Mouse (Mus musculus): Measurements from ENCODE around the gene Ncapd2. TPM values are rescaled to one million over a fixed set of nuclear protein-coding genes. Genes with fewer than 3 reads are reported as not detected.

Gene Ncapd2
- polyA plus RNA-seq (2015; fragmentation: Nextera tagmentation; extraction: Ambion mirVana) = 123 and 135 TPM in 2 replicates

DNA sequence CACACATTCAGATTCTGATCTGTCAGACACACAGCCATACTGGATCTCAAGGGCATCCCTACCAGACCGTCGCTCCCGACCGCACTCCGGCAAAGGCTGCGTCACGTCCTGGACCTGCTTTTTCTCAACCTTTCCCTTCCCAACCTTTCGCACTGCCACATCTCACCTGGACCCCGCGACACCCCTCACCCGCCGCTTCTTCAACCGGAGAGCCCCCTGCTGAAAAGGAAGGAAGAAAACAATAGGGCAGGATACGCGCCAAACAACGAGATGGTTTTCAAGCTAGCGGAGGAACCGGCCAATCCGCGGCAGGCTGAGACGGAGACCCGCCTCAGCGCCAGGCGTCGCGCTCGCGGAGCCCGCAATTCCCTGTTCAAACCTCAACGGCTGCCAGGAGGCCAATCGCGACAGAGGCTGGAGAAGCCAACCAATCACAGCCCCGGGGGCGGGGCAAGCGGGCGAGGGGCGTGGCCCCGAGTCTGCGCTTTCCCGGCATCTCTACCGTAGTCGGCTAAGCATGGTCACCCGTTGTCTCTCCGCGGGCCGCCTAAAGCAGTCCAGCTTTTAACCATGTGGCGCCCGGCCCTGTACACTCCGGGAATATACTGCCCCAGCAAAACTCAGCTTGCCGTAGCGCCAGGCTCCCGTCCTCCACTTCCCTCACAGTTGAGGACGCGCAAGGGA is at the start of gene Ncapd2, which contains the start of gene Mrpl51:
Gene Ncapd2 (minus strand): TSS at position 370 of the 684 bp plus-strand sequence.
Gene Mrpl51 (plus strand): TSS at position 470 of the 684 bp plus-strand sequence.
- Histone ChIP-seq H3K4me2 (ENCODE audit: low read depth, low read length) (peak within 1 kb of the TSS; percentile 82), H3K27ac (ENCODE audit: low read length) (peak within 1 kb of the TSS; percentile 100), H3K4me3 (ENCODE audit: low read length) (peak within 1 kb of the TSS; percentile 74), H3K4me1 (replicated peaks; ENCODE audit: control insufficient read depth, insufficient read depth, low read length) (peaks cover 17% of the 10 kb centered on the region), H3K9me3 (ENCODE audit: control insufficient read depth, low read length) (no peaks in the 10 kb centered on the region), H3K27me3 (ENCODE audit: control insufficient read depth, insufficient read depth, low read depth, low read length) (no peaks in the 10 kb centered on the region), H3K9ac (ENCODE audit: low read length) (peak within 1 kb of the TSS; percentile 81), H3K36me3 (ENCODE audit: control insufficient read depth, insufficient read depth, low read length) (peaks cover 17% of the 10 kb centered on the region)
- under 1% methylated on average over 54 of the region's 54 CpGs for WGBS
- peak; percentile 97 for ATAC-seq (ENCODE audit: low read depth)

DNA sequence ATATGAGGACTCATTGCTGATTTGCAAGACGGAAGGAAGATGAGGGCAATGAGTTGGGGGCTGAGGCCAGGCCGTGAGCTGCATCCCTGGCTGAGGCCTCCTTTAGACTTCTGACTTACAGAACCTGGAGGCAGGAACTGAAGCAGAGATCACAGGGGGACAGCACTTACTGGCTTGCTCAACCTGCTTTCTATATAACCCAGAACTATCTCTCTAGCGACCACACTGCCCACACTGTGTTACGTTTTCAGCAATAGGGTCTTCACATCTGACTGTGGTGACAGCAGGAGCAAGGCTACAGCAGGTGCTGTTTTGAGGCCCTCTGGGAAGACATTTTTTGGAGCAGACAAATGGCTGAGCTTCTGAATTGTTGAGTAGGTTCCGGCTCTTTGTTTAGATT is 49.1 kb upstream of the Ncapd2 start:
- no peaks in the 10 kb centered on the region for H3K36me3 ChIP-seq (ENCODE audit: control insufficient read depth, insufficient read depth, low read length)
- WGBS = 68% methylated on average over 5 of the region's 5 CpGs
- no peak overlapping the region for H3K4me3 ChIP-seq (ENCODE audit: low read length)
- H3K9me3 ChIP-seq (ENCODE audit: control insufficient read depth, low read length) = no peaks in the 10 kb centered on the region
- no peaks in the 10 kb centered on the region for H3K27me3 ChIP-seq (ENCODE audit: control insufficient read depth, insufficient read depth, low read depth, low read length)
- H3K27ac ChIP-seq (ENCODE audit: low read length) = no peak overlapping the region
- no peak overlapping the region for H3K4me2 ChIP-seq (ENCODE audit: low read depth, low read length)
- H3K9ac ChIP-seq (ENCODE audit: low read length) = no peak overlapping the region
- no peak for ATAC-seq (ENCODE audit: low read depth)
- no peaks in the 10 kb centered on the region; the same call in 1 of the 2 replicates for H3K4me1 ChIP-seq (replicated peaks; ENCODE audit: control insufficient read depth, insufficient read depth, low read length)

DNA sequence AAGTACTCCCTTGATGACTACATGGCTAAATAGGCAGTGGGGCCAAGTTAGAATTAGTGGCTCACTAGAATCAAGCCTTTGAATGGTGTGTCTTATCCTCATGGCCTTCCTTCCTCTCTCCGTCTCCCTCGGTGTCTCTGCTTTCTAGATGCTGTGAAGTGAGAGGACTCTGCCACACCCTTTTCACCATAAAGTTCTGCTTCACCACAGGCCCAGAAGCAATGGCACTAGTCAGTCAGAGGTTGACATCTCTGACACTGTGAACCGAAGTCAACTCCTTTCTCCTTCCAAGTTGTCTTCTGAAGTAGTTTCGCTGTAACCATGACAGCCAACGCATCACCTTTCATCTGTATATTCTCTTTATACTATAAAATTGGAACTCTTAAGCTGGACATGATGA is 48.0 kb upstream of the Ncapd2 start:
- H3K4me3 ChIP-seq (ENCODE audit: low read length) = no peak overlapping the region
- no peaks in the 10 kb centered on the region for H3K9me3 ChIP-seq (ENCODE audit: control insufficient read depth, low read length)
- peaks cover 2% of the 10 kb centered on the region; the same call in 1 of the 2 replicates for H3K4me1 ChIP-seq (replicated peaks; ENCODE audit: control insufficient read depth, insufficient read depth, low read length)
- 89% methylated on average over 5 of the region's 5 CpGs for WGBS
- H3K27ac ChIP-seq (ENCODE audit: low read length) = no peak overlapping the region
- no peak for ATAC-seq (ENCODE audit: low read depth)
- no peak overlapping the region for H3K9ac ChIP-seq (ENCODE audit: low read length)
- H3K36me3 ChIP-seq (ENCODE audit: control insufficient read depth, insufficient read depth, low read length) = no peaks in the 10 kb centered on the region
- H3K4me2 ChIP-seq (ENCODE audit: low read depth, low read length) = no peak overlapping the region
- H3K27me3 ChIP-seq (ENCODE audit: control insufficient read depth, insufficient read depth, low read depth, low read length) = no peaks in the 10 kb centered on the region

DNA sequence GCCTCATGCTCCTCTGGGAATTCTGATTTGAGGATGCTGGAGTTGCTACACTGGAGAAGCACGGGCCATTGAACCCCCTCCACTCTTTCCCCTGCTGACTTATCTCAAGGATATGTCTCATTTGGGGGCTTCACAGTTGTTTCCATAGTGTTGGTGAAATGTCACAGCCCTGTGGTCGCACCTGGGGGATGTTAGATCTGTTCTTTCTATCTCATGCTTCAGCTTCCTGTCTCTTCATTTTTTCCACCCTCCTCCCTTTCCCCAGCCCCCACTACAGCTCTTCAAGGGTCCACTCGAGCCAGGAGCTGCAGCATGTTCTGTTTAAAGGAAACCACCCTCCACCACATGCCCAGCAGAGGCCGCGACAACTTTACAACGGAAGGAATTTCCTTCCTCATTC is 46.9 kb upstream of the Ncapd2 start:
- H3K4me1 ChIP-seq (replicated peaks; ENCODE audit: control insufficient read depth, insufficient read depth, low read length) = peaks cover 8% of the 10 kb centered on the region; the same call in 1 of the 2 replicates
- no peaks in the 10 kb centered on the region for H3K27me3 ChIP-seq (ENCODE audit: control insufficient read depth, insufficient read depth, low read depth, low read length)
- no peak overlapping the region for H3K4me3 ChIP-seq (ENCODE audit: low read length)
- ATAC-seq (ENCODE audit: low read depth) = peak; percentile 34; the same call in 1 of the 2 replicates
- no peak overlapping the region for H3K9ac ChIP-seq (ENCODE audit: low read length)
- H3K27ac ChIP-seq (ENCODE audit: low read length) = no peak overlapping the region
- WGBS = 27% methylated on average over 6 of the region's 6 CpGs
- no peaks in the 10 kb centered on the region for H3K36me3 ChIP-seq (ENCODE audit: control insufficient read depth, insufficient read depth, low read length)
- no peak overlapping the region for H3K4me2 ChIP-seq (ENCODE audit: low read depth, low read length)
- H3K9me3 ChIP-seq (ENCODE audit: control insufficient read depth, low read length) = no peaks in the 10 kb centered on the region

DNA sequence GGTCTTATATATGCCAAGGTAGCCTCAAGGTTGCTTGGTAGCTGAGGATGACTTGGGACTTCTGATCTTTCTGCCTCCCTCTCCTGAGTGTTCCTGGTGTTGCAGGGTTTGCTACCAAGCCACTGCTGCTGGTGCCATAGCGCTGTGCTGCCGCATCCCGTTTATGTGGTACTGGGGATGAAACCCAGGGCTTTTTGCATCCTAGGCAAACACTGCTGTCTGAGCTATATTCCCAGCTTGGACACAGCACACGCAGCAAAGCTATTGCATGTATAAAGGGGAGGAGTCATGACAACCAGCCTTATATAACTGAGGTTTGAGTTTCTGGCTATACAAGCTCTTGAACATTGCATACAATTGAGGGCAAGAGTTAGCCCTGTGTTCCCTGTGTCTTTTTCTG is 45.9 kb upstream of the Ncapd2 start:
- Histone ChIP-seq H3K4me1 (replicated peaks; ENCODE audit: control insufficient read depth, insufficient read depth, low read length) (peaks cover 9% of the 10 kb centered on the region; the same call in 1 of the 2 replicates), H3K4me2 (ENCODE audit: low read depth, low read length) (no peak overlapping the region), H3K27me3 (ENCODE audit: control insufficient read depth, insufficient read depth, low read depth, low read length) (no peaks in the 10 kb centered on the region), H3K4me3 (ENCODE audit: low read length) (no peak overlapping the region), H3K36me3 (ENCODE audit: control insufficient read depth, insufficient read depth, low read length) (no peaks in the 10 kb centered on the region), H3K9me3 (ENCODE audit: control insufficient read depth, low read length) (no peaks in the 10 kb centered on the region), H3K9ac (ENCODE audit: low read length) (no peak overlapping the region), H3K27ac (ENCODE audit: low read length) (no peak overlapping the region)
- no peak for ATAC-seq (ENCODE audit: low read depth)
- 76% methylated on average over 4 of the region's 4 CpGs for WGBS

DNA sequence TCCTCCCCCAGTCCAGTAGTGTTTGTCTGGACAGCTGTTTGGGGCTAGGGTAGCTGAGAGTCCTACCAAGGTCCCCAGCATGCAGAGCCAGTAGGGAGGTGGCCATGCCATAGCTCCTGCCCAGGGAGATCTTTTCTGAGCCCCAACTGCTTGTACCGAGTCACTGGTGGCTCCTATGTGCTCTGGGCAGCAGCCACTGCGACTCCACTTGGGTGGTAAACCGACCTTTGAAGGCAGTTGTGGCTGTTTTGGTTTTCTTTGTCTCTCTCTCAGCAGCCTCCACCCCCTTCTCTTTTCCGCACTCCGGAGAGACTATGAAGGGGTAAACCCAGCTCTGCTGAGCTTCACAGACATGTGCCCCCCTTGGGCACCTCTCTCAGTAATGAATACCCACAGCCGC is 45.3 kb upstream of the Ncapd2 start, which contains the start of gene Cd27:
Gene Cd27 (minus strand): TSS at position 229 of the 400 bp plus-strand sequence.
- no peak within 1 kb of the TSS for H3K4me3 ChIP-seq (ENCODE audit: low read length)

DNA sequence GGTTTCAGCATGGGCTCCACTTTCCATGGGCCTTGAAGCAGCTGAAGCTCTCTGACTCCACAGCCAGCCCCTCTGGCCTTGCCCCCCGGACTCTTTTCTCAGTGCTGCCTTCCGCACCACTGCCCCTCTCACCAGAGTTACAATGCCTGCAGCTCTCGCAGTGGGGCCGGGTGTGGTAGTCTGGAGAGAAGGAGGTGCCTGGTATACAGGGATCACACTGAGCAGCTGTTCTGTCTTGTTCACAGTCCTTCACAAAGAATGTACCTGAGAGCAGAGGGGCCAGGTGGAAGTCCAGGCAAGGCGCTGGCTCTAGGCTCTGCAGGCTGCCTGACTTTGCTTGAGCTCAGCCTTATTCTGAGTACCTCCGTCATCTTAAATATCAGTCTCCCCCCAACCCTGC is 44.8 kb upstream of the Ncapd2 start:
- Histone ChIP-seq H3K9me3 (ENCODE audit: control insufficient read depth, low read length) (no peaks in the 10 kb centered on the region), H3K36me3 (ENCODE audit: control insufficient read depth, insufficient read depth, low read length) (no peaks in the 10 kb centered on the region), H3K27me3 (ENCODE audit: control insufficient read depth, insufficient read depth, low read depth, low read length) (no peaks in the 10 kb centered on the region), H3K27ac (ENCODE audit: low read length) (no peak overlapping the region), H3K4me1 (replicated peaks; ENCODE audit: control insufficient read depth, insufficient read depth, low read length) (peaks cover 16% of the 10 kb centered on the region; the same call in 1 of the 2 replicates), H3K4me3 (ENCODE audit: low read length) (no peak overlapping the region), H3K9ac (ENCODE audit: low read length) (0 out of 2 replicates have a peak overlapping the region, but pooled peaks have one; percentile 2), H3K4me2 (ENCODE audit: low read depth, low read length) (no peak overlapping the region)
- ATAC-seq (ENCODE audit: low read depth) = no peak
- 77% methylated on average over 6 of the region's 6 CpGs for WGBS

More for the DNA sequence above, 45.3 kb upstream of the Ncapd2 start, which contains the start of gene Cd27:
- Histone ChIP-seq H3K4me2 (ENCODE audit: low read depth, low read length) (no peak within 1 kb of the TSS), H3K36me3 (ENCODE audit: control insufficient read depth, insufficient read depth, low read length) (no peaks in the 10 kb centered on the region), H3K9me3 (ENCODE audit: control insufficient read depth, low read length) (no peaks in the 10 kb centered on the region), H3K4me1 (replicated peaks; ENCODE audit: control insufficient read depth, insufficient read depth, low read length) (peaks cover 15% of the 10 kb centered on the region; the same call in 1 of the 2 replicates), H3K27ac (ENCODE audit: low read length) (no peak within 1 kb of the TSS), H3K9ac (ENCODE audit: low read length) (peak within 1 kb of the TSS; percentile 34; the same call in 1 of the 2 replicates), H3K27me3 (ENCODE audit: control insufficient read depth, insufficient read depth, low read depth, low read length) (no peaks in the 10 kb centered on the region)
- no peak for ATAC-seq (ENCODE audit: low read depth)
- 47% methylated on average over 6 of the region's 6 CpGs for WGBS

DNA sequence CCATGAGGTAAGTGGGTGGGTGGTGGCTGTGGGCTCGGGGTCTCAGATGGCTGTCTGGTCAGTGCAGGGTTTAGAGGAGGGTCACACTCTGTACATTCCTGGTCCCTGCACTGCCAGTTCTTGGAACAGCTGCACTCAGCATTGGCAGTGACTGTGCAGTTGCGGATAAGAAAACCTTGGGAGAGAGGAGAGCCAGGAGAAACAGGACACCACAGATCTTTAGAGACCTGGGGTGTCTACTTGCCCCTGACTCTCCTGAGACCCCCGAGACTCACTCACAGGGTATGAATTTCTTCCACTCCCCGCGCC is 43.0 kb upstream of the Ncapd2 start:
- Histone ChIP-seq H3K9ac (ENCODE audit: low read length) (0 out of 2 replicates have a peak overlapping the region, but pooled peaks have one; percentile 31), H3K4me1 (replicated peaks; ENCODE audit: control insufficient read depth, insufficient read depth, low read length) (peaks cover 16% of the 10 kb centered on the region; the same call in 1 of the 2 replicates), H3K27ac (ENCODE audit: low read length) (peak overlapping the region; percentile 51; the same call in 1 of the 2 replicates), H3K27me3 (ENCODE audit: control insufficient read depth, insufficient read depth, low read depth, low read length) (no peaks in the 10 kb centered on the region), H3K9me3 (ENCODE audit: control insufficient read depth, low read length) (no peaks in the 10 kb centered on the region), H3K36me3 (ENCODE audit: control insufficient read depth, insufficient read depth, low read length) (no peaks in the 10 kb centered on the region), H3K4me2 (ENCODE audit: low read depth, low read length) (peak overlapping the region; percentile 6; the same call in 1 of the 2 replicates), H3K4me3 (ENCODE audit: low read length) (no peak overlapping the region)
- WGBS = 43% methylated on average over 5 of the region's 5 CpGs
- ATAC-seq (ENCODE audit: low read depth) = no peak

DNA sequence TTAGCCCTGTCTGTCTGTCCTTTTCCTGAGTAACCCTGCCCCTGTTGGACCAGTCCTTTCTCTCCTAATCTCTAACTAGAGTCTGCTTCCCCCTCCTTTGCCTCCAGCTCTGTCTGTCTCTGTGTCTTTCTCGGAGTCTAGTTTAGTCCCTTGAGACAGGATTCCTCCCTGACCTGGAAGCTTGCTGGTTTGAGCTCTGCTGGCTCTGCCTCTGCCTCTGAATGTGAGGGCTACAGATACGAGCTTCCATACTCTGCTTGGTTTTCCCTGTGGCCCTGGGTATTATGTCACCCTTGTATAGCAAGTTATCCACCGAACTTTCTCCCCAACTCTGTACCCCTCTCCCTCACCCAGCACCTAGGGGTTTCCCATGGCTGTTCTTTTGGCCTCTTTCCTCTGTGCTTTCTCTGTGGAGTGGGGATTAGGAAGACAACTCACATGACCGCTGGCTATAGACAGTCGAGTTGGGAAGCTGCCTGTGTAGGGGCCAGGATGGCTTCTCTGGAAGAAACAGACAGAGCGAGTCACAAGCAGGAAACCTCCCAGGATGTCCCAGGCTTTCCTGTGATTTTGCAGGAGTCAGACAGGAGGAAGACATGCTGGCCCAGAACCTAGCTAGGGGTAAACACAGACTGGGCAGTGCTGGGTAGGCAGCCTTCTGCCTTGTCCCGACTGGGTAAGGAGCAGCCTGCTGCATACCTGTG is 42.5 kb upstream of the Ncapd2 start:
- Histone ChIP-seq H3K4me3 (ENCODE audit: low read length) (no peak overlapping the region), H3K9ac (ENCODE audit: low read length) (peak overlapping the region; percentile 31; the same call in 1 of the 2 replicates), H3K36me3 (ENCODE audit: control insufficient read depth, insufficient read depth, low read length) (no peaks in the 10 kb centered on the region), H3K27ac (ENCODE audit: low read length) (peak overlapping the region; percentile 51), H3K27me3 (ENCODE audit: control insufficient read depth, insufficient read depth, low read depth, low read length) (no peaks in the 10 kb centered on the region), H3K4me1 (replicated peaks; ENCODE audit: control insufficient read depth, insufficient read depth, low read length) (peaks cover 16% of the 10 kb centered on the region; the same call in 1 of the 2 replicates), H3K9me3 (ENCODE audit: control insufficient read depth, low read length) (no peaks in the 10 kb centered on the region), H3K4me2 (ENCODE audit: low read depth, low read length) (peak overlapping the region; percentile 6; the same call in 1 of the 2 replicates)
- ATAC-seq (ENCODE audit: low read depth) = peak; percentile 44; the same call in 1 of the 2 replicates
- 43% methylated on average over 7 of the region's 7 CpGs for WGBS
